Mouse (Mus musculus): ENCODE results near the gene Picalm. TPM values are rescaled to one million over a fixed set of nuclear protein-coding genes. Genes with fewer than 3 reads are reported as not detected.

The Picalm gene
- polyA plus RNA-seq, 1 experiment from 2014 or later: 45.7 TPM

DNA sequence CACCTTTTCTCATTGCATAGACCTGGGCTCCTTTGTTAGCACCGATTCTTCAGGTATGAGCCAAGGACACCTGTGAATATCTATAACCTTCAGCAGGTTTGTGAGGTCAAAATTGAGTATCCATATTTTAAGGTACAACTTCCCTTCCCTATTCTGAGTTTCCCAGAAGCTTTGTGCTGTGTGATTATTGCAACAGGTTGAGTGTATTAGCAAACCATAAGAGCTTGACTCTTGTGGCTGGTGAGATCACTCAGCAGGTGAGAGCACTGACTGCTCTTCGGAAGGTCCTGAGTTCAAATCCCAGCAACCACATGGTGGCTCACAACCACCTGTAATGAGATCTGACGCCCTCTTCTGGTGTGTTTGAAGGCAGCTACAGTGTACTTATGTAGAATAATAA, 6.7 kb downstream of the Picalm start:
- Histone ChIP-seq H3K27ac (no peak overlapping the region), H3K4me3 (no peak overlapping the region), H3K4me1 (peaks cover 7% of the 10 kb centered on the region; the same call in 1 of the 2 replicates), H3K4me2 (replicated peaks) (no peak overlapping the region), H3K27me3 (no peaks in the 10 kb centered on the region), H3K9me3 (no peaks in the 10 kb centered on the region), H3K9ac (no peak overlapping the region), H3K36me3 (no peaks in the 10 kb centered on the region)
- no peak for ATAC-seq (ENCODE audit: insufficient number of reproducible peaks, insufficient read depth, low FRiP score, low TSS enrichment)
- 77% methylated on average over 3 of the region's 3 CpGs for WGBS

GRCm38 (mm10) chr7:90138359-90138758, 8.3 kb downstream of the Picalm start:
- Histone ChIP-seq H3K4me1 (no peaks in the 10 kb centered on the region; the same call in 1 of the 2 replicates), H3K27me3 (no peaks in the 10 kb centered on the region), H3K9ac (no peak overlapping the region), H3K4me2 (replicated peaks) (no peak overlapping the region), H3K9me3 (no peaks in the 10 kb centered on the region), H3K4me3 (no peak overlapping the region), H3K27ac (no peak overlapping the region), H3K36me3 (no peaks in the 10 kb centered on the region)
- WGBS: 88% methylated on average over 4 of the region's 4 CpGs
- ATAC-seq (ENCODE audit: insufficient number of reproducible peaks, insufficient read depth, low FRiP score, low TSS enrichment): no peak

DNA sequence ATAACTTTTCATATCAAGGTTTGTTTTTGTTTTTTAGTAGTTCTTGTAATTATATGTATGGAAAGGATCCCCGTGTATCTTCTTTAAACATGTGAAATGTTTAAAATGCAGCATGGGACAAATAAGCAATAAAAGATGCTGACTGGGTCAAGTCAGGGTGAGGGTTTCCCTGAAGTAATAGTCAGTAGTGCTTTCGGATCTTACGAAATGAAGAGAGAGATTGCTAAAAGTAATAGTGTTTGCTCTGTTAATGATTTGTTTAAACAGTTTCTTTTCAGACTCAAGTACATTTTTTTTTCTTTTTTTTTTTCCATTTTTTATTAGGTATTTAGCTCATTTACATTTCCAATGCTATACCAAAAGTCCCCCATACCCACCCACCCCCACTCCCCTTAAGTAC, 10.3 kb downstream of the Picalm start:
- WGBS: 85% methylated on average over 3 of the region's 3 CpGs
- Histone ChIP-seq H3K4me3 (no peak overlapping the region), H3K36me3 (no peaks in the 10 kb centered on the region), H3K27me3 (no peaks in the 10 kb centered on the region), H3K27ac (no peak overlapping the region), H3K9me3 (no peaks in the 10 kb centered on the region), H3K9ac (no peak overlapping the region), H3K4me1 (peaks cover under 1% of the 10 kb centered on the region; the same call in 1 of the 2 replicates), H3K4me2 (replicated peaks) (no peak overlapping the region)
- ATAC-seq (ENCODE audit: insufficient number of reproducible peaks, insufficient read depth, low FRiP score, low TSS enrichment): no peak

- H3K27ac ChIP-seq: no peak overlapping the region
- peaks cover 10% of the 10 kb centered on the region; the same call in 1 of the 2 replicates for H3K4me1 ChIP-seq
- H3K36me3 ChIP-seq: no peaks in the 10 kb centered on the region
- no peaks in the 10 kb centered on the region for H3K9me3 ChIP-seq
- no peak for ATAC-seq (ENCODE audit: insufficient number of reproducible peaks, insufficient read depth, low FRiP score, low TSS enrichment)
- WGBS: 86% methylated on average over 2 of the region's 2 CpGs
- H3K4me3 ChIP-seq: no peak overlapping the region
- no peak overlapping the region for H3K4me2 ChIP-seq (replicated peaks)
- H3K27me3 ChIP-seq: no peaks in the 10 kb centered on the region
- H3K9ac ChIP-seq: no peak overlapping the region
Observed at GRCm38 (mm10) chr7:90144275-90144674, 14.3 kb downstream of the Picalm start.

DNA sequence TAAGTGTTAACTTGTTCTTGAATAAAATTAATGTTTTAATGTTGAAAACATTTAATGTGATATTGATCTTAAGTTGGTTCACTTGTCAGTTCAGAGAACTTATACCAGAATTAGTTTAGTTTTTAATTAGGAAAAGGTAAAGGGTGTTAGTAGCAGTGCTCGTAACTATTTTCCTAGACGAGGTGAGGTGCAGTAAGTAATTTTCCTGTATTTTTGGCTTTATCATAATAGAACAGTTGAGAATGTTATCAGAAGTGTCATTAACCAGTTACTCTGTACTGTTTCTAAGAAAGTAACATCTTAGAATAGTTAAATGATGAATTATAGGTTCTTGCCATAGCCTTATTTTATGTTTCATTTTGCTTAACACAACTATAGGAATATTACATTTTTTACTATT, 15.0 kb downstream of the Picalm start:
- Histone ChIP-seq H3K4me2 (replicated peaks) (no peak overlapping the region), H3K4me3 (no peak overlapping the region), H3K27ac (no peak overlapping the region), H3K9ac (no peak overlapping the region), H3K36me3 (no peaks in the 10 kb centered on the region), H3K4me1 (peaks cover 10% of the 10 kb centered on the region; the same call in 1 of the 2 replicates), H3K27me3 (no peaks in the 10 kb centered on the region), H3K9me3 (no peaks in the 10 kb centered on the region)
- ATAC-seq (ENCODE audit: insufficient number of reproducible peaks, insufficient read depth, low FRiP score, low TSS enrichment): no peak
- 75% methylated on average over 2 of the region's 2 CpGs for WGBS

DNA sequence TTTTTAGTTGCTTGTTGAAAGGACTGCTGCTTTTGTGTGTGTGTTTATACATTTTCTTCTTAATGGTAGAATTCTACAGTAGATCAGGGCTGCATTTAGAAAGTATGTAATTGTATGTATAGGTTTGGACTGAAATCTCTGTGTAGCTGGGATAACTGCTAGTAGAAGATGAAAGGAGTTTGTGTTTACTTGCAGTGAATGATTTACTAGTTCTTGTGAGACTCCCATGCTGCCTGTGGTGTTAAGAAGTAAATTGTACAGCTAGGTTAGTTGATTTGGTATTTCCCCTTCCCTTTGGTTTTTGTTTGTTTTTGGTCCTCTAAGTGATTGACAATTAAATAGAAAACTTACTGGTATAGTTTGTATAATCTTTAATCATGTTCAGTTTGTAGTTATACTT, 15.4 kb downstream of the Picalm start:
- Histone ChIP-seq H3K27me3 (no peaks in the 10 kb centered on the region), H3K9me3 (no peaks in the 10 kb centered on the region), H3K4me1 (peaks cover 10% of the 10 kb centered on the region; the same call in 1 of the 2 replicates), H3K27ac (no peak overlapping the region), H3K4me2 (replicated peaks) (no peak overlapping the region), H3K4me3 (no peak overlapping the region), H3K36me3 (no peaks in the 10 kb centered on the region), H3K9ac (no peak overlapping the region)
- ATAC-seq (ENCODE audit: insufficient number of reproducible peaks, insufficient read depth, low FRiP score, low TSS enrichment): no peak

DNA sequence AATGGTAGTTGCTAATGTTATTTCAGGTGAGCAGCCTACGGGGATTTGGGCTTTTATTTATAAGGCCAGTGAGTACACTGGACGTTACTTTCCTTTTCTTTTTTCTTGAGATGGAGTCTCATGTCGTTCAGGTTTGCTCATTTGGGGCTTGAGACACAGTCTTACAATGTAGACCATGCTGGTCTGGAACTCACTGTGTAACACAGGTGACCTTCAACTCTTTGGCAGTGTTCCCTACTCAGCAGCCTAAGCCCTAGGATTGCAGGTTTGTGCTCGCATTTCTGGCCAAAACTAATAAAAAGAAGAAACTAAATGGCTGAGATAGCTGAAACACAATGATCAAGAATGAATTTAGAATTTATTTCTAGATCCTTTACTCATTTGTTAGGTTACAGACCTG, 15.9 kb downstream of the Picalm start:
- Histone ChIP-seq H3K4me1 (peaks cover 10% of the 10 kb centered on the region; the same call in 1 of the 2 replicates), H3K4me3 (no peak overlapping the region), H3K27me3 (no peaks in the 10 kb centered on the region), H3K36me3 (no peaks in the 10 kb centered on the region), H3K4me2 (replicated peaks) (no peak overlapping the region), H3K9ac (no peak overlapping the region), H3K27ac (no peak overlapping the region), H3K9me3 (no peaks in the 10 kb centered on the region)
- 59% methylated on average over 4 of the region's 4 CpGs for WGBS
- no peak for ATAC-seq (ENCODE audit: insufficient number of reproducible peaks, insufficient read depth, low FRiP score, low TSS enrichment)

DNA sequence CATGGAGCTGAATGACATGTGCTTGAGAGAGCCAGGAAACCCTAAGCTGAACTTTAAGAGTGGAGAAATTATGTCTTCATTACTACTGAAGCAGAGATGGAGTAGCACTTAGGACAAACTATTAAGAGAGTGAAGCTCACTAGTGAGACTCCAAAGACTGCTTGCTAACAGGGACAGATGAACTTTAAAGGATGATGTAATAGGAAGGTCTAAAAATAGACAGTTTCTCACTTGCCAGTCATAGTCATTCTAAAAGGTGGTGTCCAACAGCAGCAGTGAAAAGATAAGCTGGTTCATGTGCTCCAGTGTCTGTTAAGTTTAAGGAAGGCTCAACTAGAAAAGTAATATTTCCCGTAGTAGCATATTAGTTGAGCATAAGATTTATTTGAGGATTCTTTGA, 16.3 kb downstream of the Picalm start:
- no peaks in the 10 kb centered on the region for H3K9me3 ChIP-seq
- H3K4me1 ChIP-seq: peaks cover 10% of the 10 kb centered on the region; the same call in 1 of the 2 replicates
- H3K4me3 ChIP-seq: no peak overlapping the region
- 78% methylated on average over 1 of the region's 1 CpGs for WGBS
- no peak overlapping the region for H3K9ac ChIP-seq
- no peaks in the 10 kb centered on the region for H3K27me3 ChIP-seq
- ATAC-seq (ENCODE audit: insufficient number of reproducible peaks, insufficient read depth, low FRiP score, low TSS enrichment): no peak
- H3K4me2 ChIP-seq (replicated peaks): no peak overlapping the region
- H3K36me3 ChIP-seq: no peaks in the 10 kb centered on the region
- no peak overlapping the region for H3K27ac ChIP-seq

GRCm38 (mm10) chr7:90148023-90148422, 18.0 kb downstream of the Picalm start:
- Histone ChIP-seq H3K36me3 (no peaks in the 10 kb centered on the region), H3K27me3 (no peaks in the 10 kb centered on the region), H3K4me2 (replicated peaks) (no peak overlapping the region), H3K9ac (no peak overlapping the region), H3K27ac (no peak overlapping the region), H3K4me1 (peaks cover 10% of the 10 kb centered on the region; the same call in 1 of the 2 replicates), H3K9me3 (no peaks in the 10 kb centered on the region), H3K4me3 (no peak overlapping the region)
- 86% methylated on average over 2 of the region's 2 CpGs for WGBS
- no peak for ATAC-seq (ENCODE audit: insufficient number of reproducible peaks, insufficient read depth, low FRiP score, low TSS enrichment)

DNA sequence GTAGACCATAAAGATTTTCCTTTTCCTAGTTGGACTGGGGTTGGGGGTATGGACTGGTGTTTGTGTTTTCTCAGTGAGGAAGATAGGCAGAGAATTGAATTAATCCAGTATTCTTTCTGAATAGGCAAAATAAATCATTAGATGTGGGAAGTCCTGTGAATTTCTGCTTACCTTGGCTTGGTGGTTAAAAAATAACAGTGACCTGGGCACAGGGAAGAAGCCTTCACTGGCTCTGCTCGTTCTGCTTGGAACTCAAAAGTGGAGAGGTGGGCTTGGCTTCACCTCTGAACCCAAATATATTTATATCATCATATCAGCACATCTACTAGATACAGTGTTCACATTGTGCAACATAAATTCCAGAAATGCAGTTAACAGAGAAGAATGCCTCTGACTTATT, 18.5 kb downstream of the Picalm start:
- no peaks in the 10 kb centered on the region for H3K36me3 ChIP-seq
- H3K4me1 ChIP-seq: peaks cover 10% of the 10 kb centered on the region; the same call in 1 of the 2 replicates
- WGBS: 61% methylated on average over 1 of the region's 1 CpGs
- no peak overlapping the region for H3K9ac ChIP-seq
- H3K4me3 ChIP-seq: no peak overlapping the region
- ATAC-seq (ENCODE audit: insufficient number of reproducible peaks, insufficient read depth, low FRiP score, low TSS enrichment): no peak
- H3K9me3 ChIP-seq: no peaks in the 10 kb centered on the region
- H3K27ac ChIP-seq: no peak overlapping the region
- no peak overlapping the region for H3K4me2 ChIP-seq (replicated peaks)
- no peaks in the 10 kb centered on the region for H3K27me3 ChIP-seq

DNA sequence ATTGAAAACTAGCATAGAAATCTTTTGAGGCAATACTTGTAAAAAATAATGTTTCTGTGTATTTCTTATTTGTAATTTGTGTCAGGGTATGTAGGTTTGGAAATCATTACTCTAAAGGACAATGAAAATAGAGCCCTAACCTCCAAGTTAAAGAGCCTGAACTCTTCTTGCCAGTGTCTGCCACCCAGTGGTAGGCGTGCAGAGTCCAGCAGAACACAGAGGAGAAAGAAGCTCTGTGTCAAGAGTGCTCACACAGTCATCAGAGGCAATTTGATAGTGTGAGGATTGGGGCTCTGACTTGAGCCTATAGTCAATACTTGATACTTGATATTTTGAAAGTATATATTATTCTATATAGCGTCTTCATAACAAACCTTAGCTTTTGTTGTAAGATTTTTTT, 20.3 kb downstream of the Picalm start:
- no peaks in the 10 kb centered on the region for H3K27me3 ChIP-seq
- WGBS: 43% methylated on average over 2 of the region's 2 CpGs
- no peak overlapping the region for H3K4me3 ChIP-seq
- no peaks in the 10 kb centered on the region for H3K9me3 ChIP-seq
- H3K27ac ChIP-seq: no peak overlapping the region
- ATAC-seq (ENCODE audit: insufficient number of reproducible peaks, insufficient read depth, low FRiP score, low TSS enrichment): no peak
- H3K4me2 ChIP-seq (replicated peaks): no peak overlapping the region
- peaks cover 9% of the 10 kb centered on the region; the same call in 1 of the 2 replicates for H3K4me1 ChIP-seq
- H3K36me3 ChIP-seq: no peaks in the 10 kb centered on the region
- no peak overlapping the region for H3K9ac ChIP-seq

- H3K4me3 ChIP-seq: no peak overlapping the region
- no peak overlapping the region for H3K27ac ChIP-seq
- 88% methylated on average over 2 of the region's 2 CpGs for WGBS
- no peaks in the 10 kb centered on the region for H3K27me3 ChIP-seq
- H3K4me1 ChIP-seq: no peaks in the 10 kb centered on the region
- H3K9ac ChIP-seq: no peak overlapping the region
- H3K36me3 ChIP-seq: peaks cover 16% of the 10 kb centered on the region
- no peak overlapping the region for H3K4me2 ChIP-seq (replicated peaks)
- H3K9me3 ChIP-seq: no peaks in the 10 kb centered on the region
- no peak for ATAC-seq (ENCODE audit: insufficient number of reproducible peaks, insufficient read depth, low FRiP score, low TSS enrichment)
Observed at GRCm38 (mm10) chr7:90158034-90158433, 28.0 kb downstream of the Picalm start.

DNA sequence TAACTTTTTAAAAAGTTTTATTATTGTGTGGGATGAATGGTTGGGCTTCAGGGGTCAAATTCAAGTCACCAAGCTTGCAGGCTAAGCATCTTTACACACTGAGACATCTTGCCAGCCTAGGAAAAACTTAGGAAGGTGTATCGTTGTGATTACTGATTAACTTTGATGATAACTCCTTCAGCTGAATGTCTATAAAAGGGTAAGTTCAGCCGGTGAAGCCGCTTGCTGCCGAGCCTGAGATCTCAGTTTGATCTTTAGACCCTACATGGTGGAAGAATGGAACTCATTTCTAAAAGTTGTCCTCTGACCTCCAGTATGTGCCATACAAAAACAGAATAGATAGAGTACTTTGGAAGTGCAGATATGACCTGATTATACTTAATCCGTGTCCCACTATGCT, 30.6 kb downstream of the Picalm start:
- Histone ChIP-seq H3K36me3 (peaks cover 16% of the 10 kb centered on the region), H3K27ac (no peak overlapping the region), H3K4me1 (no peaks in the 10 kb centered on the region), H3K4me3 (no peak overlapping the region), H3K4me2 (replicated peaks) (no peak overlapping the region), H3K27me3 (no peaks in the 10 kb centered on the region), H3K9me3 (no peaks in the 10 kb centered on the region), H3K9ac (no peak overlapping the region)
- no peak for ATAC-seq (ENCODE audit: insufficient number of reproducible peaks, insufficient read depth, low FRiP score, low TSS enrichment)
- WGBS: 91% methylated on average over 5 of the region's 5 CpGs

Data from embryonic facial prominence, embryonic 12.5 days (tissue).